Mouse (Mus musculus) CH12.LX (cell line): ENCODE data around the gene Nrxn3. TPM values are rescaled to one million over a fixed set of nuclear protein-coding genes. Genes with fewer than 3 reads are reported as not detected.
A peak's percentile ranks its signal among the peaks of the same experiment; 100 is the strongest.

ENCODE experiments used
- DNase-seq: peaks from one replicate; pipeline ENCODE4 v3.0.0-alpha.2; 2013; ENCODE audit errors: extremely low read depth
- H3K27ac ChIP-seq: 2 replicates; pipeline ENCODE4 v1.5.1; 2012; ENCODE audit warnings: low read depth, mild to moderate bottlenecking, control low read depth, moderate library complexity; ENCODE audit not compliant: insufficient read depth
- H3K27me3 ChIP-seq: replicated peaks from 2 replicates; pipeline ENCODE3; 2012; ENCODE audit warnings: inconsistent platforms
- H3K36me3 ChIP-seq, 2 experiments: replicated peaks in 1 of 2; 2 replicates each; pipeline versions ENCODE3 to v1.6.1; 2012; ENCODE audit warnings: inconsistent platforms in 1 of 2, low read length in 1 of 2, mild to moderate bottlenecking in 1 of 2, mixed read lengths in 1 of 2, moderate library complexity in 1 of 2; ENCODE audit not compliant: control insufficient read depth in 1 of 2, insufficient read depth in 1 of 2
- H3K4me1 ChIP-seq, 2 experiments: 2 replicates each; pipeline ENCODE4 v1.6.1; 2012; ENCODE audit warnings: inconsistent platforms in 1 of 2, moderate library complexity in 1 of 2; ENCODE audit not compliant: insufficient read depth in 2 of 2, control insufficient read depth in 1 of 2
- H3K4me2 ChIP-seq: 2 replicates; pipeline ENCODE4 v1.6.1; 2012; ENCODE audit warnings: low read depth, mild to moderate bottlenecking, control low read depth; ENCODE audit not compliant: poor library complexity, insufficient read depth, severe bottlenecking
- H3K4me3 ChIP-seq, 3 experiments: fragments of 150-350 bp in 1 of 3; sonication (generic) in 1 of 3; replicated peaks in 1 of 3; 2 replicates each; pipeline versions ENCODE3 to v1.5.1; 2011 to 2012; ENCODE audit warnings: low read depth in 2 of 3, low read length in 2 of 3, mild to moderate bottlenecking in 2 of 3, moderate library complexity in 2 of 3, control low read depth in 1 of 3, improper control_type of control experiment in 1 of 3, inconsistent platforms in 1 of 3, mixed read lengths in 1 of 3; ENCODE audit not compliant: poor library complexity in 1 of 3
- H3K79me2 ChIP-seq: replicated peaks from 2 replicates; pipeline ENCODE4 v1.6.1; 2012; ENCODE audit warnings: mild to moderate bottlenecking, moderate library complexity; ENCODE audit not compliant: control insufficient read depth, poor library complexity, insufficient read depth, severe bottlenecking; ENCODE audit errors: extremely low read depth
- H3K9ac ChIP-seq: 2 replicates; pipeline ENCODE4 v1.6.1; 2012; ENCODE audit warnings: low read depth, mild to moderate bottlenecking, control low read depth, moderate library complexity; ENCODE audit not compliant: insufficient read depth
- H3K9me3 ChIP-seq: replicated peaks from 2 replicates; pipeline ENCODE3; 2012; ENCODE audit warnings: low read length, inconsistent platforms, mixed read lengths
- CHD1 ChIP-seq: IDR thresholded peaks from 2 replicates; pipeline ENCODE4 v1.6.1; 2012; ENCODE audit warnings: low read depth, low read length, improper control_type of control experiment, inconsistent platforms
- E2F4 ChIP-seq: IDR thresholded peaks from 2 replicates; pipeline ENCODE4 v1.6.1; 2011; ENCODE audit warnings: low read depth, low read length, improper control_type of control experiment; ENCODE audit not compliant: insufficient replicate concordance
- ELF1 ChIP-seq: IDR thresholded peaks from 2 replicates; pipeline ENCODE4 v1.6.1; 2014; ENCODE audit warnings: low read depth, mild to moderate bottlenecking, inconsistent platforms, low read length, improper control_type of control experiment
- EP300 ChIP-seq: IDR thresholded peaks from 2 replicates; pipeline ENCODE4 v1.6.1; 2011; ENCODE audit warnings: low read length, improper control_type of control experiment
- ETS1 ChIP-seq: conservative IDR thresholded peaks from 2 replicates; pipeline ENCODE4 v1.6.1; 2012; ENCODE audit warnings: low read depth, mild to moderate bottlenecking, inconsistent platforms, low read length, improper control_type of control experiment, moderate library complexity
- GABPA ChIP-seq: IDR thresholded peaks from 2 replicates; pipeline ENCODE4 v1.6.1; 2012; ENCODE audit warnings: low read depth, low read length, improper control_type of control experiment, inconsistent platforms; ENCODE audit not compliant: insufficient replicate concordance
- JUND ChIP-seq: conservative IDR thresholded peaks from 2 replicates; pipeline ENCODE4 v1.6.1; 2011; ENCODE audit warnings: low read depth, low read length, improper control_type of control experiment
- KAT2A ChIP-seq: IDR thresholded peaks from 2 replicates; pipeline ENCODE4 v1.6.1; 2012; ENCODE audit warnings: low read length, improper control_type of control experiment, inconsistent platforms; ENCODE audit not compliant: insufficient replicate concordance
- MAFK ChIP-seq: IDR thresholded peaks from 2 replicates; pipeline ENCODE4 v1.6.1; 2011; ENCODE audit warnings: low read length, improper control_type of control experiment; ENCODE audit not compliant: insufficient replicate concordance
- MAX ChIP-seq: IDR thresholded peaks from 2 replicates; pipeline ENCODE4 v1.6.1; 2011; ENCODE audit warnings: low read length, improper control_type of control experiment
- MAZ ChIP-seq: IDR thresholded peaks from 2 replicates; pipeline ENCODE4 v1.6.1; 2012; ENCODE audit warnings: low read depth, mild to moderate bottlenecking, inconsistent platforms, low read length, improper control_type of control experiment, moderate library complexity
- MYC ChIP-seq: IDR thresholded peaks from 2 replicates; pipeline ENCODE4 v1.6.1; 2011; ENCODE audit warnings: low read depth, mild to moderate bottlenecking, improper control_type of control experiment, low read length
- PAX5 ChIP-seq: IDR thresholded peaks from 2 replicates; pipeline ENCODE4 v1.6.1; 2012; ENCODE audit warnings: low read length, inconsistent platforms, mixed read lengths
- POLR2AphosphoS2 ChIP-seq: IDR thresholded peaks from 2 replicates; pipeline ENCODE4 v1.6.1; 2011; ENCODE audit warnings: low read depth, low read length, improper control_type of control experiment
- RAD21 ChIP-seq: IDR thresholded peaks from 2 replicates; pipeline ENCODE4 v1.6.1; 2011; ENCODE audit warnings: low read depth, mild to moderate bottlenecking, low read length, improper control_type of control experiment, moderate library complexity
- RCOR1 ChIP-seq: conservative IDR thresholded peaks from 2 replicates; pipeline ENCODE4 v1.6.1; 2012; ENCODE audit warnings: low read depth, mild to moderate bottlenecking, inconsistent platforms, low read length, improper control_type of control experiment
- SIN3A ChIP-seq: IDR thresholded peaks from 2 replicates; pipeline ENCODE4 v1.6.1; 2012; ENCODE audit warnings: low read length, improper control_type of control experiment, inconsistent platforms
- SMC3 ChIP-seq: IDR thresholded peaks from 2 replicates; pipeline ENCODE4 v1.6.1; 2011; ENCODE audit warnings: low read depth, low read length, improper control_type of control experiment
- TBP ChIP-seq: conservative IDR thresholded peaks from 2 replicates; pipeline ENCODE4 v1.6.1; 2011; ENCODE audit warnings: low read depth, low read length, improper control_type of control experiment
- TCF12 ChIP-seq: IDR thresholded peaks from 2 replicates; pipeline ENCODE4 v1.6.1; 2014; ENCODE audit warnings: low read depth, mild to moderate bottlenecking, inconsistent platforms, low read length, improper control_type of control experiment
- UBTF ChIP-seq: IDR thresholded peaks from 2 replicates; pipeline ENCODE4 v1.6.1; 2012; ENCODE audit warnings: low read depth, mild to moderate bottlenecking, inconsistent platforms, low read length, improper control_type of control experiment, moderate library complexity
- USF2 ChIP-seq: conservative IDR thresholded peaks from 2 replicates; pipeline ENCODE4 v1.6.1; 2011; ENCODE audit warnings: low read depth, low read length, improper control_type of control experiment
- ZC3H11A ChIP-seq: IDR thresholded peaks from 2 replicates; pipeline ENCODE4 v1.6.1; 2012; ENCODE audit warnings: low read depth, mild to moderate bottlenecking, inconsistent platforms, low read length, improper control_type of control experiment
- ZKSCAN1 ChIP-seq: IDR thresholded peaks from 2 replicates; pipeline ENCODE4 v1.6.1; 2012; ENCODE audit warnings: low read depth, inconsistent platforms, low read length, improper control_type of control experiment, borderline replicate concordance
- ZMIZ1 ChIP-seq: IDR thresholded peaks from 2 replicates; pipeline ENCODE4 v1.6.1; 2012; ENCODE audit warnings: low read depth, mild to moderate bottlenecking, inconsistent platforms, low read length, improper control_type of control experiment
- ZNF384 ChIP-seq: IDR thresholded peaks from 2 replicates; pipeline ENCODE4 v1.6.1; 2012; ENCODE audit warnings: low read depth, low read length, improper control_type of control experiment, inconsistent platforms
- dilution Hi-C: fragments of 300-500 bp; cut with MboI; formaldehyde crosslinking; loops from 2 replicates; pipeline ENCODE4 v1.14.3; 2020; ENCODE audit warnings: low sequenced_read_pairs; ENCODE audit not compliant: extremely low pct_unique_long_range_greater_than_20kb, extremely low pct_ligation_motif_present
- in situ Hi-C: fragments of 300-500 bp; cut with MboI; formaldehyde crosslinking; loops from 3 replicates; pipeline ENCODE4 v1.14.3; 2019; ENCODE audit warnings: low sequenced_read_pairs, low pct_ligation_motif_present, low pct_unique_long_range_greater_than_20kb, mixed read lengths
- polyA plus RNA-seq: library from polyadenylated mRNA; unstranded; fragments of >175 nt; gene quantifications from 2 replicates; pipeline ENCODE4 v1.2.1, GENCODE M21; 2012; ENCODE audit warnings: low read depth; ENCODE audit not compliant: insufficient read length
- total RNA-seq, 2 experiments: library from RNA; depleted of rRNA; stranded (reverse); fragments of 300-350 nt in 1 of 2; fragments of >200 nt in 1 of 2; gene quantifications; 2 replicates each; pipeline ENCODE4 v1.2.3; 2012 to 2014

Nrxn3 gene
- total and polyA plus RNA-seq, 3 experiments: 0.04 to 0.17 (median 0.09) TPM

- dilution Hi-C loops: no loop called here
- Histone ChIP-seq H3K27ac (no peak overlapping the region), H3K79me2 (no peaks in the 10 kb centered on the region), H3K36me3 (no peaks in the 10 kb centered on the region)
- TF ChIP-seq ZKSCAN1 (no peak), ZMIZ1 (no peak), ETS1 (no peak), KAT2A (no peak), MAZ (no peak), TBP (no peak), JUND (no peak), ELF1 (no peak), MAFK (no peak), EP300 (no peak)
- TF ChIP-seq, all 38 proteins: peak for 0
- no peaks in the 10 kb centered on the region for H3K4me1 ChIP-seq
- no peak for DNase-seq
- H3K4me2 ChIP-seq: no peak overlapping the region
- H3K9ac ChIP-seq: no peak overlapping the region
- in situ Hi-C loops: no loop called here
- H3K9me3 ChIP-seq: no peaks in the 10 kb centered on the region
- H3K27me3 ChIP-seq: no peaks in the 10 kb centered on the region
- H3K4me3 ChIP-seq: no peak overlapping the region
These were observed 831.5 kb downstream of the Nrxn3 start for GRCm38 (mm10) chr12:89554171-89554570.

GRCm38 (mm10) chr12:89554740-89555430, 832.2 kb downstream of the Nrxn3 start:
- Histone ChIP-seq H3K36me3 (no peaks in the 10 kb centered on the region), H3K79me2 (no peaks in the 10 kb centered on the region), H3K4me1 (no peaks in the 10 kb centered on the region), H3K9me3 (no peaks in the 10 kb centered on the region), H3K27ac (no peak overlapping the region), H3K4me2 (no peak overlapping the region), H3K9ac (no peak overlapping the region), H3K4me3 (no peak overlapping the region), H3K27me3 (no peaks in the 10 kb centered on the region)
- dilution Hi-C loops (no loop called here), in situ Hi-C loops (no loop called here)
- peak; percentile 66 for TF ChIP-seq ZNF384
- no peak for TF ChIP-seq ZMIZ1
- no peak for TF ChIP-seq MYC
- TF ChIP-seq RAD21: peak; percentile 30
- DNase-seq: no peak

GRCm38 (mm10) chr12:89558921-89559320, 836.2 kb downstream of the Nrxn3 start:
- H3K9me3 ChIP-seq: no peaks in the 10 kb centered on the region
- no peak overlapping the region for H3K4me2 ChIP-seq
- H3K9ac ChIP-seq: no peak overlapping the region
- H3K36me3 ChIP-seq: no peaks in the 10 kb centered on the region
- H3K4me3 ChIP-seq: no peak overlapping the region
- no peaks in the 10 kb centered on the region for H3K27me3 ChIP-seq
- no peaks in the 10 kb centered on the region for H3K79me2 ChIP-seq
- dilution Hi-C loops: no loop called here
- no peak for DNase-seq
- in situ Hi-C loops: no loop called here
- H3K4me1 ChIP-seq: no peaks in the 10 kb centered on the region
- no peak overlapping the region for H3K27ac ChIP-seq
- TF ChIP-seq UBTF: no peak
- no peak for TF ChIP-seq RCOR1
- TF ChIP-seq GABPA: no peak
- no peak for TF ChIP-seq ZC3H11A
- TF ChIP-seq TCF12: no peak
- no peak for TF ChIP-seq SIN3A
- no peak for TF ChIP-seq PAX5
- no peak for TF ChIP-seq USF2
- TF ChIP-seq E2F4: no peak
- TF ChIP-seq ELF1: no peak
- no peak for TF ChIP-seq ZNF384
- no peak for TF ChIP-seq CHD1
- no peak for TF ChIP-seq SMC3
- no peak for TF ChIP-seq MYC
- no peak for TF ChIP-seq POLR2AphosphoS2
- no peak for TF ChIP-seq TBP
- no peak for TF ChIP-seq MAX
